Mouse (Mus musculus): ENCODE measurements at regions not wholly inside any gene's neighbourhood (a gene's known extent, or its start where the extent isn't known, plus 50 kb on each side); places are given as distances from the start of the nearest gene placed in this dataset.

DNA sequence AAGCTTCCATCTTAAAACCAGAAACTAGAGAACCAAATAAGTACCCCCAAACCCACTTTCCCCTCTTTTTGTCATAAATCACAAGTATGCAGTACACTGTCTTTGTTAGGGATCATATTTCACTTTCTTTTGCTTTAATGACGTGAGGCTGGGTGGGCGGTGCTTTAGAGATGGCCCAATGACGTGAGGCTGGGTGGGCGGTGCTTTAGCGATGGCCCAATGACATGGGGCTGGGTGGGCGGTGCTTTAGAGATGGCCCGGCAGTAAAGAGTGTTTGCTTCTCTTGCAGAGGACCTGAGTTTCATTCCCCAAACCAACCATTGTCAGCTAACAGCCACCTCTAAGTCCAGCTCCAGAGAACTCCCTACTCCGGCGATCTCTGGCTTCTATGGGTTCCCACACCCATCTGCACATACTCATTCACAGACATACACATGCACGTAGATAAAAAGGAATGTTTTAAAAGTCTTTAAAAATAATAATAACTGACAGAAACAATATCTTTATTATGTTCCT, 59.2 kb upstream of the Siah3 start:
- H3K9me3 ChIP-seq (ENCODE audit: low read depth, low read length), result no peaks in the 10 kb centered on the region
- no peak for TF ChIP-seq CTCF (IDR thresholded peaks at IDR 0.05; ENCODE audit: low read depth)
- no peaks in the 10 kb centered on the region for H3K36me3 ChIP-seq (ENCODE audit: insufficient read depth)
- DNase-seq, result peak; percentile 15
- no peak overlapping the region for H3K27ac ChIP-seq (ENCODE audit: low read depth)
- no peak overlapping the region for H3K4me3 ChIP-seq (ENCODE audit: low read depth, low read length)
- no peak overlapping the region for H3K4me2 ChIP-seq
- no peaks in the 10 kb centered on the region for H3K27me3 ChIP-seq (ENCODE audit: insufficient read depth, low read length)
- no peak overlapping the region for H3K9ac ChIP-seq
- WGBS, result 78% methylated on average over 10 of the region's 10 CpGs
- ATAC-seq (ENCODE audit: insufficient read depth), result no peak
- no peaks in the 10 kb centered on the region; the same call in 1 of the 2 replicates for H3K4me1 ChIP-seq (ENCODE audit: insufficient read depth)

GRCm38 (mm10) chr14:75399678-75400077, 56.1 kb upstream of the Siah3 start:
- H3K36me3 ChIP-seq (ENCODE audit: insufficient read depth), result no peaks in the 10 kb centered on the region
- no peak for TF ChIP-seq CTCF (IDR thresholded peaks at IDR 0.05; ENCODE audit: low read depth)
- no peak overlapping the region for H3K4me3 ChIP-seq (ENCODE audit: low read depth, low read length)
- DNase-seq (no peak), ATAC-seq (ENCODE audit: insufficient read depth) (no peak)
- 64% methylated on average over 2 of the region's 2 CpGs for WGBS
- no peak overlapping the region for H3K4me2 ChIP-seq
- no peaks in the 10 kb centered on the region; the same call in 1 of the 2 replicates for H3K4me1 ChIP-seq (ENCODE audit: insufficient read depth)
- no peaks in the 10 kb centered on the region for H3K27me3 ChIP-seq (ENCODE audit: insufficient read depth, low read length)
- H3K9ac ChIP-seq, result no peak overlapping the region
- H3K27ac ChIP-seq (ENCODE audit: low read depth), result no peak overlapping the region
- H3K9me3 ChIP-seq (ENCODE audit: low read depth, low read length), result no peaks in the 10 kb centered on the region

DNA sequence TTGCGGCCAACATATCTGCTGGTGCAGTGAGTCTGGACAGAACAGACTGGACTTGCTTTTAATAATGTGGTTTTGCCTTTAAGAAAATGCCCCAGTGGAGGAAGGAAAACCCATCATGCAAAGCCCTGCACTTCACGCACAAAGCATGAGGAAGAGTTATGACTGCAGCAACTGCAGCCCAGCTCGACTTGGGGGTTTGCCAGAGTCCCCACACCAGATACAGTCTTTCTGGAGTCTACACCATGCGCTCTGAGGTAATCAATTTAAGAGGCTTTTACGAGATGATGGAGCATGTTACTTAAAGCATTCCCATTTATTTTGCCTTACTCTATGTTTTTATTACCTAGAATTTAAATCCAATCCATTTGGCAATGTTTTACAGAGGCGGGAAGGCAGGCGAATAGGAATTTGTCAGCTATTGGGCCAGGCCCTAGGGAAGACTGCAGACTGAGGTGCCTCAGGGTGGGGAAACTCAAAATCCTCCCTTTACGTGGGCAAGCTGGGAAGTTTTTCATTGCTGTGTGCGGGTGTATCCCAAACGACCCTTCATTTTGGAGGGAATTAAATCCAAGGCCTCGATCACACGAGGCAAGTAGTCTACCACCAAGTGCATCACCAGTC, 53.2 kb upstream of the Siah3 start:
- no peaks in the 10 kb centered on the region for H3K36me3 ChIP-seq (ENCODE audit: insufficient read depth)
- H3K4me3 ChIP-seq (ENCODE audit: low read depth, low read length), result no peak overlapping the region
- no peaks in the 10 kb centered on the region for H3K27me3 ChIP-seq (ENCODE audit: insufficient read depth, low read length)
- TF ChIP-seq CTCF (IDR thresholded peaks at IDR 0.05; ENCODE audit: low read depth), result no peak
- H3K4me2 ChIP-seq, result no peak overlapping the region
- no peak overlapping the region for H3K9ac ChIP-seq
- H3K9me3 ChIP-seq (ENCODE audit: low read depth, low read length), result no peaks in the 10 kb centered on the region
- H3K27ac ChIP-seq (ENCODE audit: low read depth), result no peak overlapping the region
- DNase-seq (peak; percentile 65), ATAC-seq (ENCODE audit: insufficient read depth) (peak; percentile 62; the same call in 1 of the 2 replicates)
- 62% methylated on average over 12 of the region's 12 CpGs for WGBS
- no peaks in the 10 kb centered on the region; the same call in 1 of the 2 replicates for H3K4me1 ChIP-seq (ENCODE audit: insufficient read depth)
